Mouse (Mus musculus): ENCODE data around the gene Ssr2. TPM values are rescaled to one million over a fixed set of nuclear protein-coding genes. Genes with fewer than 3 reads are reported as not detected.
A peak's percentile ranks its signal among the peaks of the same experiment; 100 is the strongest.

Gene Ssr2
- polyA plus RNA-seq, 1 experiment from 2014 or later, result 164 TPM

DNA sequence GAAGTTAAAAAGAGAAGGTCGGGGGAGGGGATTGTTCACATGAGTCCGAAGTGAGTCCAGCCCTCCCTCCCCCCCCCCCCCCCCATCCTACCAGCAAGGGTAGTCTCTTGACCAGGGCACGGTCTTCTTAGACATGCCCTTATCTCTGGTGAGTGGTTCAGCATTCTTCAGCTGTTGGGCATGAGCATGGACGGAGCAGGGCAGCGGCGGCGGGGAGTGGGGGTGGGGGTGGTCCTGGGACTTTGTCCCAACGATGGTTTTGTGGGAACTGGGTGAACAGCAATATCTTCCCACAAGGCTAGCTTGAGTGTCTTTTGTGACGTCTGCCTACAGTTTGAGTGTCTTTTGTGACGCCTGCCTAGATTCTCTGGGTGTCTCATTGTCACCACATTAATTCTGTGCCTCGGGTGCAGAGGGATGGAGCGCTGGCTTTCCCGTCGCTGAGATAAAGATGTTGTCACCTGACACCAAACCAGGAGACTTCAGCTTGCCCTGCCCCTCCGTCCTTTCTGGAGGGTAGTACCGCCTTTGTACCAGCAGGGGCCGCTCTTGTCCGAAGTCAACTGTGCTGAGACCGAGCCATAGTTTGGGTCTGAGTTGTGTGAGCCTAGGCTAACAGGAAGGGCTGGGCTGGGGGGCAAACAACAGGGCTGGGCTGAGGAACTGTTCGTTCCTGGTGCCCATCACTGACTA, 31.5 kb downstream of the Ssr2 start:
- peak; percentile 79 for ATAC-seq (replicated peaks; ENCODE audit: insufficient number of reproducible peaks, insufficient read depth, low FRiP score, low read depth)
- 0 out of 2 replicates have a peak overlapping the region, but pooled peaks have one; percentile 18 for H3K27ac ChIP-seq
- WGBS, result under 1% methylated on average over 20 of the region's 20 CpGs

DNA sequence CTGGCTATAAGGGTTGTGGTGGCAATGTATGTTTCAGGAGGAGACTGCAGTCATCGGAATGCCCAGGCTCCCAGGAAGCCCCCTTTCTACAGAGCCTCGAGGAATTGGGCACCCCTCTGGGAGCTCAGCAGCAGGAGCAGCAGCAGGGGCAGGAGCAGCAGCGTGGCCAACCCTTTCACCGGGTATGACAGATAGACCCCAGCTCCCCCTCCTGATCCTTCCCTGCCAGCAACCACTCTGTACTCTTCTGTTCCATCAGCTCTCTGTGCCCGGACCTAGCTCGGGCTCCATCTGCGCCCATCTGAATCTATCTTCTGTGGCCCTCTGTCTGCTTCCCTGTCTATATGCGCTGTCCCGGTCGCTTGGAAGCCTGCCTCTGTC, 32.1 kb downstream of the Ssr2 start:
- H3K9me3 ChIP-seq (replicated peaks), result no peaks in the 10 kb centered on the region
- peaks cover 21% of the 10 kb centered on the region for H3K4me1 ChIP-seq (replicated peaks)
- 0 out of 2 replicates have a peak, but pooled peaks have one; percentile 3 for ATAC-seq (replicated peaks; ENCODE audit: insufficient number of reproducible peaks, insufficient read depth, low FRiP score, low read depth)
- peak overlapping the region; percentile 13; the same call in 1 of the 2 replicates for H3K9ac ChIP-seq
- H3K27me3 ChIP-seq, result no peaks in the 10 kb centered on the region
- no peak overlapping the region for H3K27ac ChIP-seq
- WGBS, result 25% methylated on average over 10 of the region's 10 CpGs
- peak overlapping the region; percentile 41 for H3K4me3 ChIP-seq
- no peaks in the 10 kb centered on the region for H3K36me3 ChIP-seq
- peak overlapping the region; percentile 70 for H3K4me2 ChIP-seq

More for the DNA sequence above, 31.5 kb downstream of the Ssr2 start:
- Histone ChIP-seq H3K36me3 (no peaks in the 10 kb centered on the region), H3K27me3 (no peaks in the 10 kb centered on the region), H3K4me1 (replicated peaks) (peaks cover 21% of the 10 kb centered on the region), H3K9ac (peak overlapping the region; percentile 14; the same call in 1 of the 2 replicates), H3K9me3 (replicated peaks) (no peaks in the 10 kb centered on the region), H3K4me2 (peak overlapping the region; percentile 70), H3K4me3 (peak overlapping the region; percentile 41)

DNA sequence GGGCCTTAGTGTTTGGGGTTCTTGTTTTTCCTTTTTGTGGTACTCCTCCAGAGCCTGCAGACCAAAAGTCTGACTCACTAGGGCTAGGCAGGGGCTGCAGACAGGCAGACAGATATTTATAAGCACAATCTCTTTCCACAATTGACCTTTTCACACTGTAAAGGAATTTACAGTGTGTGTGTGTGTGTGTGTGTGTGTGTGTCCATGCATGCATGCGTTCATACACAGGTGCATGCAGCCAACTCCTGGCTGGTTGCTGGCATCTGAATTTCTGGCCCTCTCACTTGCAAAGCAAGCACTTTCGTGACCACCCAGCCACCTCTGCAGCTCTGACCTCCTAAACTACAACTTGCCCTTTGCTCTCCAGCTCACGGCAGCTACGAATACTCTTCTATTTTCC, 33.4 kb downstream of the Ssr2 start:
- peaks cover 18% of the 10 kb centered on the region for H3K4me1 ChIP-seq (replicated peaks)
- no peak overlapping the region for H3K27ac ChIP-seq
- 46% methylated on average over 4 of the region's 4 CpGs for WGBS
- no peak overlapping the region for H3K4me3 ChIP-seq
- no peaks in the 10 kb centered on the region for H3K36me3 ChIP-seq
- H3K27me3 ChIP-seq, result no peaks in the 10 kb centered on the region
- no peak for ATAC-seq (replicated peaks; ENCODE audit: insufficient number of reproducible peaks, insufficient read depth, low FRiP score, low read depth)
- H3K4me2 ChIP-seq, result 0 out of 2 replicates have a peak overlapping the region, but pooled peaks have one; percentile 10
- no peaks in the 10 kb centered on the region for H3K9me3 ChIP-seq (replicated peaks)
- no peak overlapping the region for H3K9ac ChIP-seq

DNA sequence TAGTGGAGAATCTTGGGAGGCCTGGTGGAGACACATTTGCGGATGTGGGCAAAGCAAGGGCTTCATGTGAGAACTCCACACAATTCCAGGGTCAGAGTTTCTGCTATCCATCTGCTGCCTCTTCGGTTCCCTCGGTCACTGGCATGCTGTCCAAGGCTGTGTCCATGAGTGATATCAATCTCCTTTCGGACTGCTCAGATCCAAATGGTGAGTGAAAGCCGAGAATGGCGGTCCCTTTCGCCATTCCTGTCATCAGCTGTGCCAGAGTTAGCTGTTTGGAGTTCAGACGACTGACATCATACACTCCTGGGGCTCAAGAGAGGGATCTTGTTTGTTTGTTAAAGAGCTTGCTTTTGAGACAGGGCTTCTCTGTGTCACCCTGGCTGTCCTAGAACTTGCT, 38.7 kb downstream of the Ssr2 start:
- Histone ChIP-seq H3K4me3 (no peak overlapping the region), H3K4me1 (replicated peaks) (peaks cover 44% of the 10 kb centered on the region), H3K27me3 (no peaks in the 10 kb centered on the region), H3K27ac (no peak overlapping the region), H3K9ac (no peak overlapping the region), H3K9me3 (replicated peaks) (no peaks in the 10 kb centered on the region), H3K4me2 (no peak overlapping the region), H3K36me3 (no peaks in the 10 kb centered on the region)
- no peak for ATAC-seq (replicated peaks; ENCODE audit: insufficient number of reproducible peaks, insufficient read depth, low FRiP score, low read depth)
- WGBS, result 54% methylated on average over 8 of the region's 8 CpGs

DNA sequence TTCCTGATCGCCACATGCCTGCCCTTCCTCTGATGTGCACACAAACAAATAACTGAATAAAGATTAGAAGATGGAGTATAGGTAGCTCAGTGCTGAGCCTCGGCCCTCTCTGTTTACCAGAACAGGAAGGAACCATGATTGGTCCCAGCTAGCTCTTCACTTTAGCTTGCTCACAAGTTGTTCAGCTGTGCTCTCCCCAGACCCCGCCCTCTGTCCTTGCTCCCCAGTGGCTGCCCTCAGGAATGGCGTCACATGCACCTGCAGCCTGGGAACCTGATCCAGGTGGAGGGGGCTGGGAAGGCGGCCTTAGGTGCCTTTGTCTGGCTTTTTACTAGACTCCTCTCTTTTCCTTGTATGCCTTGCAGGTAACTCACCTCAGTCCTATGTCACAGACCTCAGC, 39.4 kb downstream of the Ssr2 start:
- no peaks in the 10 kb centered on the region for H3K27me3 ChIP-seq
- no peak overlapping the region for H3K4me2 ChIP-seq
- H3K36me3 ChIP-seq, result no peaks in the 10 kb centered on the region
- no peak for ATAC-seq (replicated peaks; ENCODE audit: insufficient number of reproducible peaks, insufficient read depth, low FRiP score, low read depth)
- H3K27ac ChIP-seq, result no peak overlapping the region
- peaks cover 51% of the 10 kb centered on the region for H3K4me1 ChIP-seq (replicated peaks)
- no peak overlapping the region for H3K4me3 ChIP-seq
- 72% methylated on average over 5 of the region's 5 CpGs for WGBS
- H3K9ac ChIP-seq, result no peak overlapping the region
- no peaks in the 10 kb centered on the region for H3K9me3 ChIP-seq (replicated peaks)

DNA sequence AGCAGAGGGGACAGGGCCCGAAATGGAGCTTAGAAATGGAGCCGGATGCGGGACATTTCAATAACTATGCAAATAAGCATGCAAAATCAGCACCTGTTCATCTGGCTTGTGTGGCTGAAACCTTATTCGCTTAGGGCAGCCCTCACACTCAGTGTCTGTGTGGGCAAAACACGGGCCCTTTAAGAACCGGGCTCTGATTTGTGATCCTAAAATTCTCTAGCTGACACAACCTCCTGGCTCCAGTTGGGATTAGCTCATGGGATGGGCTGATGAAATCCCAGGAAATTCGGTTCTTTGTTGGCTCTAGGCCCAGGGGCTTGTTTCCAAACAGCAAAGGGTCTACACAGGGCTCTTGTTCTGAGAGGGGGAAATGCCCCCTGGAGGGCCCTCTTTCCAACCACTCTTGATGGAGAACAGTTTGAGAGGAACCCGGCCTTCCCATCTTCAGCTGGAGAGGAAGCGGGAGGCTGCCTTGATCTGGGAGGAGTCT, 40.3 kb downstream of the Ssr2 start:
- ATAC-seq (replicated peaks; ENCODE audit: insufficient number of reproducible peaks, insufficient read depth, low FRiP score, low read depth), result 0 out of 2 replicates have a peak, but pooled peaks have one; percentile 5
- Histone ChIP-seq H3K4me3 (peak overlapping the region; percentile 32), H3K9me3 (replicated peaks) (no peaks in the 10 kb centered on the region), H3K27me3 (no peaks in the 10 kb centered on the region), H3K4me2 (peak overlapping the region; percentile 51; the same call in 1 of the 2 replicates), H3K9ac (no peak overlapping the region; the same call in 1 of the 2 replicates), H3K36me3 (no peaks in the 10 kb centered on the region), H3K4me1 (replicated peaks) (peaks cover 57% of the 10 kb centered on the region), H3K27ac (peak overlapping the region; percentile 73)
- WGBS, result 52% methylated on average over 9 of the region's 9 CpGs

DNA sequence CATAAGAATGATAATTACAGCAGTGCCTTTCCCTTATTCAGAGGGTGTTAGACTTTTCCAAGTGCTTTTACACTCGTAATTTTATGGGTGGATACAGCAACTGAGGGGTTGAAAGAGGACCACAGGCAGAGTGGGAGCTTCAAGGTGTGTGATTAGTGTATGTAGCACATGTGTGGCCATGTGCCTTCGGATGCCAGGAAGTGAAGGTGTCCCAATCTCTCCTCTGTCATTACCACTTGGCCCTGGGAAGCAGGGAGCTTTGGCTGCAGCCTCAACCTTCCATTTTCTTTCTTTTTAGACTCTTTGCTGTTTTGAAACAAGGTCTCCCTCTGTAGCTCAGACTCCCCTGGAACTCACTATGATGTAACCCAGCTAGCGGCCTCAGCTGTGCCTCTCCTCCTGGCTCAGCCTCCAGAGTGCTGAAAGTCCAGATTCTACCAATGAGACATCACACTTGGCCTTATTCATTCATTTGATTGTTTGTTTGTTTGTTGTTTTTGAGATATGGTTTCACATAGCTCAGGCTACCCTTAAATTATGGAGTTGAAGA, 41.4 kb downstream of the Ssr2 start:
- Histone ChIP-seq H3K27ac (peak overlapping the region; percentile 73), H3K9ac (peak overlapping the region; percentile 26; the same call in 1 of the 2 replicates), H3K4me3 (peak overlapping the region; percentile 32), H3K9me3 (replicated peaks) (no peaks in the 10 kb centered on the region), H3K36me3 (no peaks in the 10 kb centered on the region), H3K4me1 (replicated peaks) (peaks cover 57% of the 10 kb centered on the region), H3K27me3 (no peaks in the 10 kb centered on the region), H3K4me2 (peak overlapping the region; percentile 51)
- WGBS, result 68% methylated on average over 3 of the region's 3 CpGs
- ATAC-seq (replicated peaks; ENCODE audit: insufficient number of reproducible peaks, insufficient read depth, low FRiP score, low read depth), result no peak

DNA sequence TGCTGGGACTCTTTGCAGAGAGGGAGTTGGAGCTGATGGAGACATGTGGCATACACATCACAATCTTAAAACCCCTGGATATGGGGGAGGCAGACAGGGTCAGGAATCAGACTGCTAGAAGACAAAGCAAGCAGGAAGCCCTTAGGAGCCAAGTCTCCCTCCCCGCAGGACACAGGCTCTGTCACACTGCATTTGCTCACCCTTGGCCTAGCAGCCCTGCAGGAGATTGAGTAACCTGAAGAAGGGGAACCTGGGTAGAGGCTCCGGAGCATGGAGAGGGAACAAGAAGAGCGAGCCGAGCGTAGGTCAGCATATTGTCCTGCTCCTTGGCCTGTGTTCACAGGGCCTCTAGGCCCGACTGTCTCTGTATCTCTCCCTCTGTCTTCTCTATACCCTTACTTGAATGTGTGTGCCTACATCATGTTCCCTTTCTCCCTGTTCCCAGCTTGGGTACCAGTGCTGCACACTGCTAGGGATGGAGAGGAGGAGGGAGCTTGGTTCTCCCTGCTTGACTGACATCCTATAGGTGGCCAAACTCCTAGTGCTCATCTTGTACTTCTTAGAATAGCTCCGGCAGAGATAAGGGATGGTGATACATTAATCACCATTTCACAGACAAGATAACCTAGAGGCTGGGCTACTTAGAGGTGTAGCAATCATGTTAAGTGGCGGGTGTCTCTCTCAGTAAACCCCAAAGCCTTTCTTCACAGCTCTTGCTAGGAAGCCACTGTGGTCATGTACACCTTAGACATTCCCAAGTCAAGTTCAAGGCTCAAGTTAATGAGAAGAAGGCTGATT, 42.6 kb downstream of the Ssr2 start:
- no peak overlapping the region for H3K9ac ChIP-seq
- no peaks in the 10 kb centered on the region for H3K9me3 ChIP-seq (replicated peaks)
- WGBS, result 62% methylated on average over 8 of the region's 8 CpGs
- peaks cover 59% of the 10 kb centered on the region for H3K4me1 ChIP-seq (replicated peaks)
- no peak for ATAC-seq (replicated peaks; ENCODE audit: insufficient number of reproducible peaks, insufficient read depth, low FRiP score, low read depth)
- H3K4me2 ChIP-seq, result peak overlapping the region; percentile 29
- no peaks in the 10 kb centered on the region for H3K36me3 ChIP-seq
- 0 out of 2 replicates have a peak overlapping the region, but pooled peaks have one; percentile 1 for H3K4me3 ChIP-seq
- no peaks in the 10 kb centered on the region for H3K27me3 ChIP-seq
- peak overlapping the region; percentile 51; the same call in 1 of the 2 replicates for H3K27ac ChIP-seq

DNA sequence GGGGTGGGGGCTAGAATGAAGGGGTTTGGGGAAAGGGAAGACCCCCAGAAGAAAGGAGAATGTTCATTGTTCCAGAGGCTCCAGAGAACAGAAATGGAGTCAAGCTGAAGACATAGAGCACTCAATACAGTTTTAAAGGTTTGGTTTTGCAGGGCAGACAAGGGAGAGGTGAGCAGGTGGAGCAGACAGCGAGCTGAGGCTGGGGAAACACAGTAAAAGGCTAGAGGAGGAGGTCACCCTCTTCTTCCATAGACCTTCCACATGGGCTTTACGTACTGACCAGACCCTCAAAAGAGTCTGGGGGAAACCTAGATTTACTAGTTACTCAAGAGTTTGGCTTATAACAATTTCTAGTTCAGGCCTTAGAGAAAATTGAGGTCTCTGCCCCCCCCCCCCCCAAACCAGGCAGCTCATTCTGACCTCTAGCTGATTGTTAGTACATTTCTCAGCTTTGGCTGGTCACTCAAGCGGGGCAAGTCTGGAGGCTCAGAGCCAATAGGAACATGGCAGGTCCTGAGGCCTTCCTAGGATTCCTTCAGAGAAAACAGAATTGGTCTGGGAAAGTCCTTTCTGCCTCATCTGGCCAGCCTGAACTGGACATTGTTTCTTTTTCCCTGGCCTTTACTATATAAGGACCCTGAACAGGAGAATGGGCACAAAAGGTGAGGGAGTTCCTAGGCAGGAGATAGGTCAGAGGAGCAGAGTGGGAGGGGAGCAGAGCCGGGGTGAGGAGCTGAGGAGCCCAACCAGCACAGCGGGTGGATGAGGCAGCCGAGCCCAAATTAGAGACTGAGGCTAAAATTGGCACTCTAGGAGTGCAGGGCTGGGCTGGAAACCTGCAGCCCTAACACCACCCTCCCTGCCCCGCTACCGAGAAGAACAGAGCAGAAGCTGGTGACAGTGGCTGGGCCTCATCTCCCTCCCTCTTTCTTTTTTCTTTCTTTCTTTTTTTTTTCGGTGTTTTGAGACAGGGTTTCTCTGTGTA, 43.7 kb downstream of the Ssr2 start:
- Histone ChIP-seq H3K27ac (peak overlapping the region; percentile 94), H3K9ac (peak overlapping the region; percentile 76; the same call in 1 of the 2 replicates), H3K9me3 (replicated peaks) (no peaks in the 10 kb centered on the region), H3K4me3 (0 out of 2 replicates have a peak overlapping the region, but pooled peaks have one; percentile 12), H3K4me1 (replicated peaks) (peaks cover 70% of the 10 kb centered on the region), H3K4me2 (peak overlapping the region; percentile 88), H3K27me3 (no peaks in the 10 kb centered on the region), H3K36me3 (no peaks in the 10 kb centered on the region)
- 48% methylated on average over 9 of the region's 9 CpGs for WGBS
- peak; percentile 10 for ATAC-seq (replicated peaks; ENCODE audit: insufficient number of reproducible peaks, insufficient read depth, low FRiP score, low read depth)

Data from heart, embryonic 15.5 days (tissue).